Mouse (Mus musculus): ENCODE results near the gene Zfand3. TPM values are rescaled to one million over a fixed set of nuclear protein-coding genes. Genes with fewer than 3 reads are reported as not detected.

The Zfand3 gene
- polyA plus RNA-seq, 1 experiment from 2014 or later: 78.9 TPM

DNA sequence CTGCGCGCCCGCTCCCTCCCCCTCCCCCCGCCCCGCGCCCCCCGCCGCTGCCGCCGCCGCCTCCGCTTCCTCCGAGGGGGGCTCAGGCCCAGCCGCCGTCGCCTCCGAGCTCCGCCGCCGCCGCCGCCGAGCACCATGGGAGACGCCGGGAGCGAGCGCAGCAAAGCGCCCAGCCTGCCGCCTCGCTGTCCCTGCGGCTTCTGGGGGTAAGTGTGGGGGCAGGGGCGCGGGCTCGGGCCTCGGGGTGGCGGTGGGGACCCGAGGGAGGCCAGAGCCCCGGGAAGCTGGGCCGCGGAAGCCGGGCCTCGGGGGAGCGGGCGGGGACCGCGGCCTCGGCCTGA lies 540 bp downstream of the Zfand3 start:
- no peaks in the 10 kb centered on the region for H3K27me3 ChIP-seq
- H3K4me3 ChIP-seq: peak overlapping the region; percentile 92
- peak overlapping the region; percentile 99 for H3K27ac ChIP-seq
- ATAC-seq (ENCODE audit: low FRiP score): peak; percentile 41
- WGBS: 0% methylated on average over 11 of the region's 47 CpGs
- peak overlapping the region; percentile 79 for H3K4me2 ChIP-seq
- peaks cover 5% of the 10 kb centered on the region; the same call in 1 of the 2 replicates for H3K36me3 ChIP-seq
- peak overlapping the region; percentile 98 for H3K9ac ChIP-seq
- no peaks in the 10 kb centered on the region for H3K9me3 ChIP-seq
- H3K4me1 ChIP-seq (replicated peaks): peaks cover 49% of the 10 kb centered on the region

DNA sequence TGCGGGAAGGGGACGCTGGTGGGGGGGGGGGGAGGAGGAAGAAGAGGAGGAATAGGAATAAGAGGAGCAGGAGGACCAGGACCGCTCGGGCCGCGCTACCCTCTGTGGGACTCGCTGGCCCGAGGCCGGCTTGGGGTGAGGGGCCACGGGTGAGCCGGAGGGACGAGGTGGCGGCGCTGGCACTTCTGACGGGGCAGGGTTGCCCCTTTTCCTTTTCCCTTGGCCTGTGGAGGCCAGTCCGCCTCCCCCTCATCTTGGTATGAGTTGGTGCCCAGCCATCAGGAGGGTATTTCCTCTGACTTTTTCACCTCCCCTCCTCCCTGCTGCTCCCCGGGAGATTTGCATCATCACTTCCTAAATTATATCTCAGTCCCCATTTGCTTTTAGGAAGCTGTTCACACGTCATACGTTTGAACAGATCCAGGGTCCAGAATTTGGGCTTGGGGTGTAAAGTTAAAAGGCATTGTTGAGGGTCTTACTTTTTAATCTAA lies 963 bp downstream of the Zfand3 start:
- H3K27ac ChIP-seq: peak overlapping the region; percentile 99
- WGBS: under 1% methylated on average over 13 of the region's 19 CpGs
- ATAC-seq (ENCODE audit: low FRiP score): peak; percentile 53
- no peaks in the 10 kb centered on the region for H3K27me3 ChIP-seq
- peaks cover 7% of the 10 kb centered on the region; the same call in 1 of the 2 replicates for H3K36me3 ChIP-seq
- peak overlapping the region; percentile 92 for H3K4me3 ChIP-seq
- peak overlapping the region; percentile 98 for H3K9ac ChIP-seq
- no peaks in the 10 kb centered on the region for H3K9me3 ChIP-seq
- H3K4me1 ChIP-seq (replicated peaks): peaks cover 53% of the 10 kb centered on the region
- H3K4me2 ChIP-seq: peak overlapping the region; percentile 79

DNA sequence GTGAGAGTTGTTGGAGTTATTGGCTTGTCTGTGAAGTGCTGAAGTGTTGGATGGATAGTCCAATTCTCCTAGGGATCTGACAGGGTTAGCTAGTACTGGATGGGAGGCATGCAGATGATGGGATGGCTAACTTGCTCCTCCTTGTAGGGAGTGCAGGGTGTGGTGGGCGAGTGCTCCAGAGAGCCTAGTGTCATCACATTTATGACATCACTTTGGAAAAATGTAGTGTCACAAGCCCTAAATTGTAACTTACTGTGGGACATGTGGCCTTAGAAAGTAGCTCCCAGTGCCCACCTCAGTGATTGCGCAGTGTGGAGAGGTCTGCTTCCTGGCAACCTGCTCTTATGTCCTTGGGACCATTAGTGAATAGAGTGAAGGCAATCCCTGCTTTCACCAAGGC lies 2.3 kb downstream of the Zfand3 start:
- no peak overlapping the region for H3K27ac ChIP-seq
- H3K9ac ChIP-seq: 0 out of 2 replicates have a peak overlapping the region, but pooled peaks have one; percentile 11
- no peak for ATAC-seq (ENCODE audit: low FRiP score)
- no peaks in the 10 kb centered on the region for H3K9me3 ChIP-seq
- no peaks in the 10 kb centered on the region for H3K27me3 ChIP-seq
- peaks cover 7% of the 10 kb centered on the region; the same call in 1 of the 2 replicates for H3K36me3 ChIP-seq
- H3K4me3 ChIP-seq: peak overlapping the region; percentile 16
- H3K4me2 ChIP-seq: peak overlapping the region; percentile 79
- 86% methylated on average over 2 of the region's 2 CpGs for WGBS
- peaks cover 56% of the 10 kb centered on the region for H3K4me1 ChIP-seq (replicated peaks)

DNA sequence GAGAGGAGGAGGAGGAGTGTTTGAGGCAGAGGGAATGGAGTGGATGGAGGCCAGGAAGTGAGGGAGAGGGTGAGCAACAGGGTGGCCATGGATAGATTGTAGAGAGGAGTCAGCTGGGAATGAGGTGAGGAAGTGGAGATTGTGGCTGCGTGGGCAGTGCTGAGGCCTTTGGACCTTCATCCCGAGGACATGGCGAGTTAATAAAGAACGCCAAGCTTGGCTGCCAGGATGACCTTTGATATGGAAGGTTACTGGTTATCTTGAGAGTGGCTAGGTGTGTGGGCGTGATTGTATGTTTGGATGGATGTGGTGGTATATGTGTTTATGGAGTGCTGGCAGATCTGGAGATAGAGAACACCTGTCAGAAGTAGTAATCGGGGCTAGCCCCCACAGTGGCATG lies 3.4 kb downstream of the Zfand3 start:
- ATAC-seq (ENCODE audit: low FRiP score): no peak
- Histone ChIP-seq H3K27me3 (no peaks in the 10 kb centered on the region), H3K4me2 (peak overlapping the region; percentile 79), H3K4me3 (no peak overlapping the region; the same call in 1 of the 2 replicates), H3K9me3 (no peaks in the 10 kb centered on the region), H3K9ac (peak overlapping the region; percentile 51; the same call in 1 of the 2 replicates), H3K36me3 (peaks cover 7% of the 10 kb centered on the region; the same call in 1 of the 2 replicates), H3K27ac (peak overlapping the region; percentile 55), H3K4me1 (replicated peaks) (peaks cover 56% of the 10 kb centered on the region)
- 91% methylated on average over 6 of the region's 6 CpGs for WGBS

DNA sequence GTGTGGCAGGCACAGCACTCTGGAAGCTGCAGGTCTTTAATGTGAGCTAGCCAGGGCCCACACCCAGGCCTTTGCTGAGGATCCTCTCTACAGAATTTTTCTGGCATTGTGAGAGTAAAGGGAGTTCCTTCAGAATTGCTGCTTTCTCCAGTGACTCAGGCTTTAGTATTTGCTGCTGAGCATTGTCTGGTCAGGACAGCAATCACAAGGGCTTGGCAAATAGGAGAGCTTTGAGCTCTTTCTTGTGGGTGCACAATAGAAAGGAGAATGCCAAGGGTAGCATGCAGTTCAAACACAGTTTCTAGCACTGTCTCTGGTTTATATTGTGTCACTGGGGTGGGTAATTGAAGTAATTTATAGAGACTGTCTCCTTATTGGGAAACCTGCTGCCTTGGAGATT lies 3.9 kb downstream of the Zfand3 start:
- H3K9me3 ChIP-seq: no peaks in the 10 kb centered on the region
- peak overlapping the region; percentile 15 for H3K4me3 ChIP-seq
- peak overlapping the region; percentile 55 for H3K27ac ChIP-seq
- H3K4me1 ChIP-seq (replicated peaks): peaks cover 50% of the 10 kb centered on the region
- ATAC-seq (ENCODE audit: low FRiP score): no peak
- H3K27me3 ChIP-seq: no peaks in the 10 kb centered on the region
- peak overlapping the region; percentile 79 for H3K4me2 ChIP-seq
- peak overlapping the region; percentile 51; the same call in 1 of the 2 replicates for H3K9ac ChIP-seq
- peaks cover 7% of the 10 kb centered on the region; the same call in 1 of the 2 replicates for H3K36me3 ChIP-seq

DNA sequence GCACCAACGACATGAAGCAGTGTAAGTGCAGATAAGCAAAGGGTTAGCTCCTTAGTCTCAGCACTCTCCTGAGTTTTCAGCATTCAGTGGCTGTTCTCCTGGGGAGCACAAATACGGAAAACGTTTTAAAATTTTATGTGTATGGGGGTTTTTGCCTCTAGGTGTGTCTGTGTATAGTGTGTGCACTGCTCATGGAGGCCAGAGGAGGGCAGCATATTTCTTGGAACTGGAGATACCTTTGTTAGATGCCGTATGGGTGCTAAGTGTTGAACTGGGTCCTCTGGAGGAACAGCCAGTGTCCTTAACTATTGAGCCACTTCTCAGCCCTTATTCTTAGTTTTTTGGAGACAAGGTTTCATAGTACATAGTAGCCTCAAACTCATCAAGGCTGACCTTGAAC lies 10.1 kb downstream of the Zfand3 start:
- Histone ChIP-seq H3K9ac (no peak overlapping the region), H3K27ac (no peak overlapping the region), H3K4me3 (no peak overlapping the region), H3K27me3 (no peaks in the 10 kb centered on the region), H3K36me3 (peaks cover 6% of the 10 kb centered on the region; the same call in 1 of the 2 replicates), H3K4me2 (no peak overlapping the region), H3K4me1 (replicated peaks) (peaks cover 22% of the 10 kb centered on the region), H3K9me3 (no peaks in the 10 kb centered on the region)
- WGBS: 93% methylated on average over 4 of the region's 4 CpGs
- ATAC-seq (ENCODE audit: low FRiP score): no peak

DNA sequence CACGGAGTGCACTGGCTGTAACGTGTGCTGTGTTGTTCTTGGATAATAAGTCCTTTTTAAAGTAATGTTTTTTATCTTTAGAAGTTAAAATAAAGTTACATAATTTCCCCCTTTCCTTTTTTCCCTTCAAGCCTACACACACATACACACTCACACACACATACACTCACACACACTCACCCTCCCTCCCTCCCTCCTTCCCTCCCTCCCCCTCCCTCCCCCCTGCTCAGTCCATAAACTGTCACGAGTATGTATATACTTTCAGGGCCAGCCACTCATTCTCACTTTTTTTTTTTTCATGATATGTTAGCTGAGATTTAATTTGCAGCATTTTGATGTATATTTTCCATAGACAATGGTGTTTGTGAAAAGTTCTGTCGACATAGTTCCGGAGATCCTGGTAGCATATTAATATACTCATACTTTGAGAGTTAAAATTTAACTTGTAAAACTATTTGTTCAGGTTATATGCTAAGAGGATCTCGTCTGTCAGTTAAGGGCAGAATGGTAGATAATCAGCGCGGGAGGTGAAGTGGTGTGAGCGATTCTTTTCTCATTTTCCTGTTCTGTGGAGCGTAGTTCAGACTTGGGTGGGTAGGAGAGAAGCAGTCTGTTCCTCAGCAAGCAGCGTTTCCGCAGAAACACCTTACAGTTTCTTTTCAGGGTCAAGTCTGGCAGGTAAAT lies 14.5 kb downstream of the Zfand3 start:
- Histone ChIP-seq H3K9ac (no peak overlapping the region), H3K9me3 (no peaks in the 10 kb centered on the region), H3K36me3 (no peaks in the 10 kb centered on the region), H3K4me2 (no peak overlapping the region), H3K4me3 (no peak overlapping the region), H3K27me3 (no peaks in the 10 kb centered on the region), H3K27ac (no peak overlapping the region), H3K4me1 (replicated peaks) (peaks cover 38% of the 10 kb centered on the region)
- ATAC-seq (ENCODE audit: low FRiP score): no peak
- 89% methylated on average over 12 of the region's 12 CpGs for WGBS

DNA sequence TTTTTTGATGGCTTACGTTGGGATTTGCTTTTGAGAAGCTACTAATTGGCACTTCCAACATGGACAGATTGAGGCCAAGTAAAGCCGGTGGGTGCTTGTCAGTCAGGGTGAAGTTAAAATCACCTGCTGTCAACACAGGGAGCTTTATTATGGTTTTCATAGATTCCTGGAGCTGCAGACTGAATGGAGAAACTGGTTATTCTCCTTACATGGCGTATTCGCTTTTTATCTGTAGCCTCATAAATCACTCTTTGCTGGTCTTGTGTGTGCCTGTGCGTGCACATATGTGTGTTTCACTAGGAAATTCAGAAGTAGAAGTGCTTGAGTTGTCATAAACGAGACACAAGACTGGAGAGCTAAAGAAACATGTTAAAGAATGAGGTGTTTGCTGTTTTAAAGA lies 15.4 kb downstream of the Zfand3 start:
- Histone ChIP-seq H3K4me2 (no peak overlapping the region), H3K4me3 (no peak overlapping the region), H3K36me3 (no peaks in the 10 kb centered on the region), H3K4me1 (replicated peaks) (peaks cover 38% of the 10 kb centered on the region), H3K9me3 (no peaks in the 10 kb centered on the region), H3K9ac (no peak overlapping the region), H3K27me3 (no peaks in the 10 kb centered on the region), H3K27ac (no peak overlapping the region)
- no peak for ATAC-seq (ENCODE audit: low FRiP score)
- 87% methylated on average over 6 of the region's 6 CpGs for WGBS

DNA sequence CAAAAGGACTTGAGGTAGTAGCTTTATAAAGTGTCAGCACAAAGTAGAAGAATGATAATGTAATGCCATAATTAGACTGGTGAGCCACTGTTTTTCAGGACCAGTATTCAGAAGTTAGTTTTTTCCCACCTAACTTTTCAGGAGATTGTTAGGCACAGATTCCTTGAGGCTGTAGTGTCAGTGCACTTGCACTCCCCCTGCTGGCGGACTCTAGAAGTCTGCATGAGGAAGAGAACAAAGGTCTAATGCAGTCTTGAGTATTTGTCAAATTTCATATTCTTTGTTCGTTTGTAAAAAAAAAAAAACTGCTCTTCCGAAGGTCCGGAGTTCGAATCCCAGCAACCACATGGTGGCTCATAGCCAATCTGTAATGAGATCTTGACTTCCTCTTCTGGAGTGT lies 20.1 kb downstream of the Zfand3 start:
- H3K4me3 ChIP-seq: no peak overlapping the region
- no peak overlapping the region for H3K4me2 ChIP-seq
- H3K9me3 ChIP-seq: no peaks in the 10 kb centered on the region
- no peaks in the 10 kb centered on the region for H3K27me3 ChIP-seq
- ATAC-seq (ENCODE audit: low FRiP score): no peak
- no peak overlapping the region for H3K27ac ChIP-seq
- no peak overlapping the region for H3K9ac ChIP-seq
- WGBS: 68% methylated on average over 5 of the region's 5 CpGs
- H3K36me3 ChIP-seq: no peaks in the 10 kb centered on the region
- peaks cover 69% of the 10 kb centered on the region for H3K4me1 ChIP-seq (replicated peaks)

DNA sequence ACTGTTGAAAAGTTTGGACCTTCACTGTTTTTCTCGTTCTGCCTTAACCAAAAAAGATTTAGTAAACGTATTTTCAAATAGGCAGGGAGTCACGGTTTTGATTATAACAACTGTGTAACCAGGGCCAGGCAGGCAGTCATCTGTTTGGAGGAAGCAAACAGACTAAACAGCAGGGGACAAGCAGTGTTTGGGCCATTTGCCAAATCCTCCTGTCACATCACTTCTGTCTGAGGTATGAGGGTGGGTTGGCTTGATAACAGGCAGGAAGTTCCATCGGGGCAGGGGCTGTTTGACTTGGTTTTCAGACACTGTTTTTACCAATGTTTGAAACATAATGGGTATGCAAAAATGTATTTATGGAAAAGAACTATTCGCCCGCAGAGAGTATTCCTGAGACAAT lies 22.1 kb downstream of the Zfand3 start:
- Histone ChIP-seq H3K9ac (no peak overlapping the region), H3K36me3 (no peaks in the 10 kb centered on the region), H3K27ac (no peak overlapping the region), H3K4me1 (replicated peaks) (peaks cover 64% of the 10 kb centered on the region), H3K9me3 (no peaks in the 10 kb centered on the region), H3K4me2 (no peak overlapping the region), H3K4me3 (no peak overlapping the region), H3K27me3 (no peaks in the 10 kb centered on the region)
- 0 out of 2 replicates have a peak, but pooled peaks have one; percentile 39 for ATAC-seq (ENCODE audit: low FRiP score)
- 34% methylated on average over 6 of the region's 6 CpGs for WGBS

DNA sequence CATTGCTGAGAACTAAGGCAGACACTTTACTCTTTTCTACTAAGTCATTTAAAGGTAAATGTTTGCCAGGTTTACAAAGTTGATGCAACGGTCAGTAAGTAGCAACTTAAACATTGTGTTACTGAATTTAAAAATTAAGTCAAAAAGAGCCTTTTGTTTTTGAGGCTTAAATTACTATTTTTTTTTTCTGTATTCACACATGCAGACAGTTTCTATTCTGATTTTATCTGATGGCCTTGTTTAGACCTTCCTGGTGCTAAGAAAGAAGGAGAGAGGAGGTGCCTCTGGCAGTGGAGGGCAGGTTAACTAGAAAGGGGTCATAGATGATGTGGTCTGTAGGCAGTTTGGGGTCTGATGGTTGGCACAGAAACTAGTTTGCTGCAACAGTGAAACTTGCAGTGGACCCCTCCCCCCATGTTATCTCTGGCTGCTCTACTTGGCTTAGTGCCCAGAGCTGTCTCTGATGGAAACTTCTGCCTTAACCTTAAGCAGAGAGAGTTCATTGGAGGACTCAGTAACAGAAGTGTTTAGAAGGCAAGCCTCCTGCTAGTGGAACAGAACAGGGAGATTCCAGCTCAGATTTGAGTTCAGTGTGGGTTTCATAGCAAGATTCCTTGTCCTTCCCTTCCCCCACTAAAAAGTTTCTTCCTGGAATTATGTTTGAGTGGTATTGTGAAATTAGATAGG lies 23.0 kb downstream of the Zfand3 start:
- no peaks in the 10 kb centered on the region for H3K9me3 ChIP-seq
- 85% methylated on average over 1 of the region's 1 CpGs for WGBS
- H3K4me3 ChIP-seq: no peak overlapping the region
- H3K4me2 ChIP-seq: no peak overlapping the region
- H3K36me3 ChIP-seq: no peaks in the 10 kb centered on the region
- peaks cover 62% of the 10 kb centered on the region for H3K4me1 ChIP-seq (replicated peaks)
- no peak for ATAC-seq (ENCODE audit: low FRiP score)
- no peak overlapping the region for H3K9ac ChIP-seq
- peak overlapping the region; percentile 55; the same call in 1 of the 2 replicates for H3K27ac ChIP-seq
- no peaks in the 10 kb centered on the region for H3K27me3 ChIP-seq

DNA sequence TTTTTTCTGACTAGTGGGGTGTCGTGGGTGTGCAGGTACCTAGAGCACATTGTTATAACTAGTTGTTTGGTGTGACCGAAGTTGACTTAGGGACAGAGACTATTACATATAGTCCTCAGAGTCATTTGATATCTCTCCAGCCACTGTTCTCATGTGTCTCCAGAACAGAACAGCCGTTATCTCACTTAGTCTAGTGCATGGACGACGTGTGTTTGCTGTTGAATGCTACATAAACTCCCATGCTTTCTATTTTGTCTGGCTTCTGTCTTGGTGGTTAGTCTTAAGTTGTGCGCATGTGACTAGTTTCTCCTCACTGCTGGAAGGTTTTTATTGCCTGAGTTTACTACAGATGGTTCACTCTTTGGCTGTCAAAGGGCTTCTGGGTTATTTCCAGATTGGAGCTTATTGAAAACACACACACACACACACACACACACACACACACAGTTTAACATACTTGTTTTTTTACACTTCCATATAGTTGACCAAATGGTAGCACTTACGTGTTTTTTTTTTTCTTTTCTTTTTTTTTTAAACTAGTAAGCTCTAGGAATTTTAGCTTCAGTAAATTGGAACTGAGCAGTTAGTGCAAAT lies 25.2 kb downstream of the Zfand3 start:
- Histone ChIP-seq H3K27me3 (no peaks in the 10 kb centered on the region), H3K4me2 (no peak overlapping the region), H3K4me1 (replicated peaks) (peaks cover 58% of the 10 kb centered on the region), H3K9me3 (no peaks in the 10 kb centered on the region), H3K27ac (no peak overlapping the region), H3K36me3 (no peaks in the 10 kb centered on the region), H3K9ac (no peak overlapping the region), H3K4me3 (no peak overlapping the region)
- no peak for ATAC-seq (ENCODE audit: low FRiP score)
- WGBS: 87% methylated on average over 7 of the region's 7 CpGs
